Mouse (Mus musculus) erythroblast, embryonic 14.5 days (primary cell): ENCODE measurements at regions not wholly inside any gene's neighbourhood (a gene's known extent, or its start where the extent isn't known, plus 50 kb on each side); places are given as distances from the start of the nearest gene placed in this dataset.

Source experiments
- GATA1 ChIP-seq: IDR thresholded peaks from 2 replicates; pipeline ENCODE4 v1.6.1; 2012; ENCODE audit warnings: low read length, inconsistent platforms, mixed read lengths
- TAL1 ChIP-seq: IDR thresholded peaks from 3 replicates; pipeline ENCODE4 v1.6.1; 2012; ENCODE audit warnings: low read length, inconsistent platforms, mixed read lengths

DNA sequence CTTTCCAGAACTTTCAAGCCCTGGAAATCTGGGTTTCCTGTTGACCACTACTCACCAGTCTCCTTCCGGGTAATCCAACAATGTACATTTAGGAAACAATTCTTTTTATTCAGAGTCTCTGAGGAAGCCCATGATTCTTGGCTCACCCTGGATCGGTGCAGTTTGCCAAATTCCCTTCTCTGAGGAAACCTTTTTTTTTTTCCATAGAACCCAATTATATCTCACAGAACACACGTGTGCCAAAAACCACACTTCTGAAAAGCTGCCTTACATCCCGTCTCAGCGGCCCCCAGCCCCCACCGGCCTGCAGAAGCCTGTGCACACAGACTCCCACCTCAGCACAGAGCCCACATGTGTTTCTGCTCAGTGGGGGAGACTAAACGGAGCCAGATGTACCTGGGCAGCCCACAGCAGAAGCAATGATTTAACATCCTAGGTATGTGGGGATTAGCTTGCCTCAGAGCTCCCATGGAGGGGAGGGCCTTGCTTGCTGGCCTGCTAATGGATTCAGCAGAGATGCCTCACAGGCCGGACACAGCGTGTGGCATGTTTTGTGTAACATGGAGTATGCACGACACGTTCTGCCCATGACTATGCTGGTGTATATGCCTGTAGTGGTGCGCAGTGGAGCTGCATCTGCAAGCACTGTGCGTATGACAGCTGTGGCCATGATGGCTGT is 413.7 kb downstream of the Rps24 start:
- TF ChIP-seq GATA1 (no peak), TAL1 (no peak)
